Mouse (Mus musculus) adrenal gland, postnatal 10 days (tissue): ENCODE measurements at regions not wholly inside any gene's neighbourhood (a gene's known extent, or its start where the extent isn't known, plus 50 kb on each side); places are given as distances from the start of the nearest gene placed in this dataset.

ENCODE experiments used
- DNase-seq: peaks from one replicate; pipeline ENCODE4 v3.0.0; 2021; ENCODE audit warnings: mixed read lengths

DNA sequence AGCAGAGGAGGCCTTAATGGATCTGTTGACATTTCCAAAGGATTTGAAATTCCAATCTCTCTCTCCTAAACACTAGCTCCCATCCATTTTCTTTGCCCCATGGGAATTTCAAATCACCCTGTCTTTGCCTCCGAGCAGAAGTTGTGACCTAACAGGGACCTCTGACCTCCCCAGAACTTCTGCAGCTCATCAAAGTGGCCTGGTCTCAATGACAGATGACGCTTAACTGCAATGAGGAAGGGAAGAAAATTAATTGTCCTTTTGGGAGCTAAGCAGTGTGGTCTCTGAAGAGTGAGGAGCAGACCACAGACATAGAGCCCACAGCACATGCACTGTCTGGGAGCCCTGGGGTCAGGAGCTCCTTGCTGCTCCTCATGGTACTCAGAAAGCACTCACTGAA, 155.3 kb downstream of the Tox3 start:
- no peak for DNase-seq

DNA sequence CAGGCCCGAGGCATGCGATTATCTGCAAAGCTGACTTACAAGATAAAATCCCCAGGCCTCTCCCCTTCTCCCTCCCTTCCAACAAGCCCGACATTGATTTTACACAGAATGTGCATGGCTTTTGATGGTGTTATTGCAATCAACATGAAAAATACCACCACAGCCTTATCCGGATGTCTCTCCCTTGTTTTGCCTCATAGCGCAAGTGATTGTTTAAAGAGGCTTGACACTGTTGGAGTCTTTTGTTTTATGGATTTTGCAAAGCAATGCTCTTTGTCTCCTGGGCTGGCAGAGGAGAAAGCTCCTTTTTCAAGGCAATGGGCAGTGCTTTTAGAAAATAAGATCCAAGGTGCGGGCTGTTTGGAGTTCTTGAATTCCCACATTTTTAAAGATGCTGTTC, 165.3 kb downstream of the Tox3 start:
- DNase-seq = no peak

DNA sequence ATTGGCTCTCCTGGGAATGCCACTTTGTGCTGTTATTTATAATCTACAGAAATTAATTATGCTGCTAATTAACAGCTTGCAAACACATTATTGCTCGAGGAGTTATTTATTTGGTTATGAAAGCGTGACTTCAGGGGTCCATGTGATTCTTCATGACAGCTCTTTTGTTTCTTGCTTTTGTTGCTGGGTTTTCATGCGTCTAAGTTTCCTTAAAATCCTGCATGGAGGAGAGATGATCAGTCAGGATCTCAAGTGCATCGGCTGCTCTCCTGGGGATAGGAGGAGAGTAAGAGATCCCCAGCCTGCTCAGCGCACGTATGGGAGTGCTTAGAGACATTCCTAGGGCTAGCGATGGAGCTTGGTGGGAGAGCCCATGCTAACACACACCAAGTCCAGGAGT, 171.4 kb downstream of the Tox3 start:
- DNase-seq = no peak

DNA sequence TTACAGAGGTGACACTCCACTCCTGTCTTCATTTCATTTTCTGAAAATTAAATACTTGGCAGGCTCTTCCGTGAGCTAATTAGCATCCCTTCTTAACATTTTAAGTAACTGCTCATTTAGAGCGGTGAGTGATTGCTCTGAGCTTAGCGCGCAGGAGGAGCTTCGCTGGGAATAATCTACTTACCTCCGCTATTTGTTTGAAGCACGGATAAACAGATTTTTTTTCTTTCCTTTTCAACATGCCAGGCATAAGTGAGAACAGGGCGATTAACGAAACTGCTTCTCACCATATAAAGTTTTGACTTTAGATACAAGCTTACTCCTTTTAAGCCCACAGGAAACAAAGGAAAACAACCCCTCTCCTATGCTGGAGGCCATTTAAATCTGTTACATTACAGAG, 171.8 kb downstream of the Tox3 start:
- no peak for DNase-seq

DNA sequence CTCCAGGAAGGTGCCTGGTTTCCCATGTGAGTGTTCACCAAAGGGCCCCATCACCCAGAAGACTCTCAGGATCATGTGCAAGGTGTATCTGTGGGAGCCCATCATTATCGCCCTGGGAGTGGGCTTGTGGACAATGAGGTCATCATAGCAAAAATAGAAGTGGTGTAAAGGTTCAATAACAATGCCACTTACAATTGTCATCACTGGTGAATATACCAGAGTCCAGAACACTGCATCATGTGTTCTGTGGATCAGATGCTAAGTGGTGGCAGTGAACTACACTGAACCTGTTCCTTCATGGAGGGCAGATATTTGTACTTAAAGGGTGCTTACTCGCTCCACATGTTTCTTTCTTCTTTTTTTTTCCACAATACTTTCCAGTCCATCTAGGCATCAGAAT, 181.5 kb downstream of the Tox3 start:
- no peak for DNase-seq

DNA sequence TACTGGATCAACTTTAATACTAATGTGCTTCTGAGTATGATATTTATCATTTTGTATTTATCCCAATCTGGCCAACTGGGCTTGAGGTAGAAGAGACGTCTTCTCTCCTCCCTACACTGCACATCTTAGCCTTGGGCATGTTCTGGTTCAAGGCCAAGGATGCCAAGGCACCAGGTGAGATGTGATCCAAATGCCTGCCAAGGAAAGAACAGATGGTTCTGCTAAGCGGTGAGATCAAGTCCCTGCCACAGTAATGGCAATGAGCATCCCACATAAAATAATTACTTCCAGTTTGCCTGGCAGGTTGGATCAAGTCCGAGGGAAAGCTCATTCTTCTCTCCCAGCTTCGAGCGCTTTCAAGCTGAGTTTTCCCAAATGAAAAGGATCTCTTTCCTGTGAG, 196.7 kb downstream of the Tox3 start:
- no peak for DNase-seq

DNA sequence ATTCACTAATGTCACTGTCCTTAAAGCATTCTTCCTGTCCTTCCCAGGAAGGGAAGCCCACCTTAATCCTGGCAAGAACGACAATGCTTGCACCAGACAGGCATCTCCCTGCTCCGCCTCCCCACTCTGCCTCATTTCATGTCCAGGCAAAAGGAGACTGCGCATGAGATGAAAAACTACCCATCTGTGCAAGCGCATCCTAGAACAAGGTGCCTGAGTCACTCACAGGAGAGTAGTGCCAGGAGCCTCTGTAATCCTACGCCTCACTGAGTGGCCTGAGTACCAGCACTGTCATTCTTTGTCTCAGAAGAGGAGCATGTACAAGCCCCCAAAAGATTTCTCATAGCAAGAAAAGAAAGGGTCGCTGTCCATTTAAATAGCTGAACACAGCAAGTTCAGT, 198.2 kb downstream of the Tox3 start:
- no peak for DNase-seq

DNA sequence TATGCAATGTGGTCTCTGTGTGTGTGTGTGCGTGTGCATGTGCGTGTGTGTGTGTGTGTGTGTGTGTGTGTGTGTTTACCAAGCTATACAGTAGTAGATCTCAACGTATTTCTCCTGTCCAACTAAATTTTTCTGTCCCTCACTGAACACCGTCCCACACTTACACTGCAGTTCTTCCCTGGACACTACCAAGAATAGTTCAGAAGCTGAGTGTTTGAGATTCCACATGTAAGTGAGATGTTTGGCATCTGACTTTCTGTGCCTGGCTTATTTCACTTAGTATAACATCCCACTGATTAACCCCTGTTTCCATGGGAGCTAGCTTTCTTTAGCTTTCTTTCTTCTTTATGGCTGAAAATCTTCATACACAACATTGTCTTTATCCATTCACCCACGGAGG, 213.5 kb downstream of the Tox3 start:
- no peak for DNase-seq

DNA sequence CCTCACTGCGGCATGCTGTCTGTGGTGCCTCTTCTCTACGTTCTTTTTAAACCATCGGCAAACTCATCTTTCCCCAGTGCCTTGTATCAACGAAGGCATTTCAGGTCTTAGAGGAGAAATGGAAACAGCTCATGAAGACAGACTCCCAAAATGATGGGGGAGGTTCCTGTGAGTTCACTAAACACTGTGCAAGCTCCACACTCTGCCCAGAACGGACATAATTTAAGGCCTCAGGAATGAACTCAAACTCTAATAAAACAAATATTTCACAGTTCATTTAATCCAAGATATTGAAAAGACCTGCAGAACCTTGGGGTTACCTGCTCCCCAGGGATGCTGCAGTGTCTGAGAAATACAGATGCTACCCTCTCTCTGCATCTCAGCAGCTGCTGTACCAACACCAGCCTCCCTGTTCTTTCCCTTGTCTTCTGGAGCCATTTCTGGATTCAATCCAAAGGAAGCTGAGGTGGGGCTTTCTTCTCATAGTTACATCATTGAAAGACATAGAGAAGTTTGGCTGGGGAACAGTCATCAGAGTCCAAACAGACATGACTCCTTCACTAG, 217.4 kb downstream of the Tox3 start:
- no peak for DNase-seq

DNA sequence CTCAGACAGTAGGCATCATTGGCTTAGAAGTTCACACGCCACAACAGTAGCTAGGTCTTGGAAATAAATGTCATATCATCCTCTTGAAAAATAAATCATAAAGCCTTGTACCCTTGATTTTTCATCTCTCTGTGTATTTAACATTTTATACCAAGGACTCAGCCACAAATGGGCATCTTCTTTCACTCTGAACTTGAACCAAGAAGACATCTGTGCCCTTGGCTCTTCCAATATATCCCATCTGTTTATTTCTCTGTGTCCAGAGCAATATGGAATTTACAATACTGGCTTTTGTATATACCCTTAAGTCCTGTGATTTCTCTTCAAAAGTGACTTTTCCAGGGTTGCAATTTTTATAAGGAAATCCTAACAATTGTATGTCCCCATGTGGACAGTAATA, 222.7 kb downstream of the Tox3 start:
- DNase-seq = no peak

DNA sequence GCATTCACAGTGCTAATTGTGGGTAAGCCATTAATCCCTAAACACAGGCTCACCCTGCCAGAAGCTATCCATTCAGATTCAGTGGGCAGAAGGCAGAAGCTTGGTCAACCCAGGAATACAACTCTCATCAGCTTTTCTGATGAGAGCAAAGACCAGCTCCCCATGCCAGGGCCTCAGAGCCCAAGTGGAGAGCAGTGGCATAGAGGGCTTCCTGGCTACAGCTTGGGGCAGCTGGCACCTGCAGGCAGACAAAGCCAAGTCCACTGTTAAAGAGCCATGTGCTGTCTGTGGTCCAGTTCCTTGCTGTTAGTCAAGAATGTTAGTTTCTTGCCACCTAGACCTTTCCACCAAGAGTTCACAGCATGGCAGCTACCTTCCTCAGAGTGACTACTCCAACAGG, 225.0 kb downstream of the Tox3 start:
- DNase-seq = no peak

DNA sequence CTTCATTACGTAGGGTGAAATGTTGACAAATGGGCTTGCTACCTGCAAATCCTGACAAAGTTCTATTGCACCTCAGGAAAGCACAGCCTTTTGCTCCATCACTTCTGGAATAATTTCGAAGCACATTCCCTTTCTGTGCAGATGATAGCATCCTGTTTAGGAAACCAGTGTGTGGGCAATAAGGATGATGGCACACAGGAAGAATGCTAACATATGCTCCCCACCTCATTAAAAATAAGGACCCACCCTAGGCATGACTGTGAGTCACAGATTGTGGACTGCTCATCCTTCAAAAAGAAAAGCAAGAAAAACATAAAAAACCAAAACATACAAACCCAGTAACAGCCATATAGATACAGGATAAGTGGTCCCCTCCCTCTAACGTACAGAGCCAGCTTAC, 226.2 kb downstream of the Tox3 start:
- no peak for DNase-seq

DNA sequence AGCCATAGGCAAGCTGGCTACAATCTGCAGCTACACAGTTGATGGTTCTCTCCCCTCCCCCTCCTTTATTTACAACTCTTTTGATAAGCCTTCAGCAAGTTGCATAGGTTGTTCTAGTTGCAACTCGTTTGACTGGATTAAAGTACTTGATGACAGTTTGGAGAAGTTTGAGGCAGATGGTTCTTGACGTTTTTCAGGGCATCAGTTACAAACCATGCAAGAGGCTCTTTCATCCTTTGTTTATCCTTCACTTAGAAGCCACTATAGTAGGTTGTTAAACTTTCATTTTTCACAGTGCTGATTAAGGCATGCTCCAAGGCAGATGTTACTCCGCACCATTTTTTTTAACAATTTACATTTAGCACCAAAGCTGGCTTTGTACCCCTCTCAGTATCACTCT, 227.1 kb downstream of the Tox3 start:
- DNase-seq = no peak

DNA sequence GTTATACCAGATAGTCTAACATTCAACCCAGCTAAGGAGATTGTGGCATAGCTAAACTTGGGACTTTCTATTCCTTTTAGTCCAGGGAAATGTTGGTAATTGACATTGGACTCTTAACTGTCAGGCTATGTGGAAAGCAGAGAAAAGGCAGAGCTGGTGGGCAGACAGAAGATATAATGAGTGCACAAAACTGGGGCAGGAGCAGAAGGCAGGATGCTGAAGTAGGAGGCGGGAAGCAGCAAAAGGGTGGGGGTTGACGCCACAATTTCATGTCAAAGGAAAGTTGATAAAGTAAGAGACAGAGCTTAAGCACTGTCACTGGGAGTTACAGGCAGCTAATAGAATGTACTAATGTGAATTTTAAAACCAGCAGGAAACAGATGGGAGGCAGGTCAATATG, 232.7 kb downstream of the Tox3 start:
- DNase-seq = no peak

DNA sequence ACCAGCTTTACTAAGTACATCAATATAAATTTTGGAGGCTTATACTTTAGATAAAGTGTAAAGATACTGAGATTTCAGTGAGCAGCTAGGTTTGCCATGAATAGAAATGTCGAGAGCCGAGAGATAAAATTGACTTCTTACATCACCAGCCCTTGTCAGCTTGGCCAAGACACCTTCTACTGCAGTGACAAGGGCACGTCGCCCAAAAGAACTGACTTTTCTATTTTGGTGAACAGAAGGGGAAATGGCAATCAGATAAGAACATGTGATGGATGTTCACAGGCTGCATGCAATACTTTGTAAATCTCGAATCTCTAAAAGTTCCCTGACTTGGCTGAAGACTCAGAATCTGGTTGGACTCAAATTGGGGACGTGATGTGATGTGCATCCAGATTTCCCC, 247.6 kb downstream of the Tox3 start:
- DNase-seq = no peak

DNA sequence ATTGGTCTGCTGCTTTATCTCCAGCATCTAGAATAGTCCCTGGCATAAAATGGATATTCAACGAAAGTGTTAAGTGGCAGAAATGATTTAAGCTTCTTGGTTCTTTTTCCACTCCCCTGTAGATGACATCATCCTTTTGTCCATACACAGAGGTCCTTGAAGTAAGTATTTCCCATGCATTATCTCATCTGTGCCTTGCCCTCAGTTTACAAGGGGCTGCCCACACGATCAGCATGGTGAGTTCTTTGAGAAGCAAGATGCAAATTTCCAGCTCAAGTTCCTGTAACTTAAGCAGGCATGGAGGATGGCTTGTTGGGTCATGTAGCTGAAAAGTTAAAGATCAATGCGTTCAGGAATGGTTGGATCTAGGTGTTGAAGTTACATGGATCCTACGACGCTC, 265.5 kb downstream of the Tox3 start:
- no peak for DNase-seq

DNA sequence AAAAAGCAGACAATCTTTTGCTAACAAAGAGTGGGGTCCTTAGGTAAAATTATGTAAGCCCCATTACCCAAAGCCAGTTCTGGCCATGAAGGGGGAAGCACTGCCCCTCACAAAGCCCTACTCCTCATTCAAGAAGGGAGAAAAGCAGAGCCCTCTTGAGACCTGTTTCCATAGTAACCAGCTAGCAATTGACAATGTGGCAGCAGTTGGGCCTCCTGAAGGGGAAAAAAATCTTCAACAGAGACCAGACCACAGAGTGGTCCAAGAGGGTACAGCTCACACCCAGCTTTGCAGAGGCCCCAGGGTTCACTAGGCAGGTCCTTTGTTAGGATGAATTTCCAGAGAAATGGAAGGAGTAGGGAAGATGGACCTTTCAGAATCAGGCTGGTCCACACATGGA, 271.8 kb downstream of the Tox3 start:
- DNase-seq = no peak

DNA sequence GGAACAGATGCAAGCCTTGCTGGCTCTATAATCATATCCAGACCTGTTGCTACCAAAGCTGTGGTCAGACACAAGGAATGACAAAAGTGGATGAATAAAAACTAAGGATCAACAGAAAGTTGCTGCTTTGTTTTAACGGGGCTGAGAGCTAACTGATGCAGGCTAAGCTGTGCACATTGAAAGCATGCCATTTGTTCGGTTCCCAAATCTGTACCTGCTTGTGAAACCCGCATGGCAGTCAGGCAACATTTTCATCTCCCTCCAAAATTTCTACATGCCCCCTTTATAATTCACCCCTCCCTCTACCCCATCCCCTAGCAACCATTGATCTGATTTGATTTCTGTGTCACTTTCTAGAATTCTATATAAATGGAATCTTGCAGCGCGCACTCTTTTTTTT, 272.3 kb downstream of the Tox3 start:
- no peak for DNase-seq

DNA sequence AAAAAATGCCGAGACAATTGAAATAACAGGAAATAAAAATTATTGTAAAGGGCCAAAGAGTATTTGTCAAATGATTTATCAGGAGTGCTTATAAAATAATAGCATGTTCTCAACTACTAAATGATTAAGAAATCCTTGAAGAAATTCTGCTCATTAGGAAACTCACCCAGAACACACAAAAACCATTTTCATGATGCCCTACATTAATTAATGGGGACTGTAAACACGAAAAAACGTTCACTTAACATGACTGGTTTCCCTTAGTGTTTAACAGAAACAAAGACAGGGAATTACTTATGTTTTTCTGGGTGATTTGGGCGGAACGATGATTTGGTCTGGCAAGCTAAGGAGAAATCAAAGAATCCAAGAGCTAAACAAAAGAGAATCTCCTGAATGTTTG, 278.1 kb downstream of the Tox3 start:
- DNase-seq = no peak

DNA sequence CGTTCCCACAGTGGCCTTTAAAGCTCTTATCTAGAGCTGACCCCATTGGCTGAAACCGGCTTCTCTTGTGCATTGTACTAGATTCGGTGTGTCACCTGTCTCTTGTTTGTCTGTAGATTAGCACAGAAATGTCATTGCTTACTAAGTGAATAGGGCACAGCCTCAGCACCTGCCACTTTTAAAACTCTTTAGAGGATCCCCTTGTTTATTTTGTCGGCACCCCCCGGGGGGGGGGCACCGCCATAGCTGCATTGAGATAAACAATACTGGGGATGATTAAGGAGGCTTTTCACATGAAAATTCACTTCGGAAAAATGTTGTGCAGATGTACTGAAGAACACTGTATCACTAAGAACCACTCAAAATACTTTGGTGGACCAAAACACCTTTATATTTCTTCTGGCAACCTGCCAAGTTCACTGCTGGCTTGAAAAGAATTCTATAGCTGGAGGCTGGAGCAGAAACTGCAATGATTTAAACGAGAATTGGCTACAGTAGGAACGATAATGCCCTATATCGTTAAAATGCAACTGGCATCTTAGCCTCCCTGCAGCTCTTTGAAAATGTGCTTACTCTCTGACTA, 278.6 kb downstream of the Tox3 start:
- no peak for DNase-seq

DNA sequence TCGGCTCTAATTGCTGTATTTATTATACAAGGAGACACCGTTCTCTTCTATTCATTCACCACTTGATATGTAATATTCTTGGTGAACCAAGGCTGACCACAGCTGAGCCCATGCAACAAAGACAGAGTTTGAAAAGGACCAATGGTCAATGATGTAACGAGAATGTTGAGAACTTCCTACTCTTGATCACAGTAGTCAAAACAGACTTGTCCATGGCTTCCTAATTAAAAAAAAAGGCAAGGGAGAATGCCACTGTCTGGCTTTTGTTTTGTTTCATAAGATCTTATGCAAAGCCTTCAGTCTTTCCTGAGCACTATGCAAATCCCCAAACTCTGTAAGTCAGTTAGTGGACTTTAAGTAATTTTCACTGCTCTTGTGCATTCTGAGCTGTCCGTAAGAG, 279.7 kb downstream of the Tox3 start:
- no peak for DNase-seq

DNA sequence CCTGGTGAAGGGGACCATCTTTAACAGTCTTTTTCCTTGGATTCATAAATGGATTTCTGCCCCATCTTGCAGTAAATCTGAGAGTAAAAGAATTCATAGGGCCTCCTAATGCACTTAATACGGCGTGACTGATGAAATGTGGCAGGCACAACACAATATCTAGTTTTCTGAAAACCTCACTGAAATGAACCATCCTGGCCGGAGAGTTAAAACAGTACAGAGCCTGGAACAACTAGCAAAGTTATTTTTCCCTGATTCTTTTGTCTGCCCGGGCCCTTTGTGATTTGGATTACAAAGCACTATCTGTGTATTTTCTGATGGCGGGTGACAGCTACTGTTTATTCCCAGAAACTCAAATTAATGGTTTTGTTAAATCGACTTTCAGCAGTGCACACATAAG, 283.8 kb downstream of the Tox3 start:
- no peak for DNase-seq

DNA sequence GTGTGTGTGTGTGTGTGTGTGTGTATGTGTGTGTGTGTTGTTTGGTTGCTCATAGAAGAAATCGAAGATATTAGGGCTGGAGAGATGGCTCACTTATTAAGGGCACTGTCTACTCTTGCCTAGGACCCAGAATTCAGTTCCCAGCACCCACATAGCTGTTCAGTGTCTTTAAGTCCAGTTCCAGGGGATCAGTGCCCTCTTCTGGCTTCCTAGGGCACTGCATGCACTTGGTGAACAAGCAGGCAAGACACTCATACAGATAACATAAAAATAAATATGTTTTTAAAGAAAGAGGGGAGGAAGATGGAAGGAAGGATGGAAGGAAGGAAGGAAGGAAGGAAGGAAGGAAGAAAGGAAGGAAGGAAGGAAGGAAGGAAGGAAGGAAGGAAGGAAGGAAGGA, 284.9 kb downstream of the Tox3 start:
- DNase-seq = no peak

DNA sequence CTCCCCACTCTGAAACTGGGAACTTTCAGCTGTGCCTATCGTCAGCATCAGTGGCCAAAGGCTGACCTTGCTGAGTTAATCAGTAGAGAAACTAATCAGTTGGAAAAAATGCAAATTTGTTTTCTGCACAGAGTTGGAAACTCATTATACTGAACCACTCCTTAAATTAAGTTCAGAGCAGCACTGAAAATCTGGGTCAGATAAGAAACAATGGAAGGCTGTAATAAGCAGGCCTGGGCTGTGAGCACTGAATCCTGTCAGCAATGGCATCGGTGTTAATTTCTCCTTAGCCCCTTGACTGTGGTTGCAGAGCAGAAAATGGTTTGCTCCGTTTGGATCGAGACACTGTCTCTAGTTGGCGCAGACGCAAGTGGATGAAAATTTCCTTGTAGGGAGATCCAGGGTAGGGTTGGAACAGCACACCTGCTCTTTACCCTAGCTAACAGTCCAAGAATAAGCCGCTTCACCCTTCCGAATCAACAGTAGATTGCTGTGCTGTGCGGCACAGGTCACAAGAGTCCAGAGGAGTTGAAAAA, 289.4 kb downstream of the Tox3 start:
- no peak for DNase-seq

DNA sequence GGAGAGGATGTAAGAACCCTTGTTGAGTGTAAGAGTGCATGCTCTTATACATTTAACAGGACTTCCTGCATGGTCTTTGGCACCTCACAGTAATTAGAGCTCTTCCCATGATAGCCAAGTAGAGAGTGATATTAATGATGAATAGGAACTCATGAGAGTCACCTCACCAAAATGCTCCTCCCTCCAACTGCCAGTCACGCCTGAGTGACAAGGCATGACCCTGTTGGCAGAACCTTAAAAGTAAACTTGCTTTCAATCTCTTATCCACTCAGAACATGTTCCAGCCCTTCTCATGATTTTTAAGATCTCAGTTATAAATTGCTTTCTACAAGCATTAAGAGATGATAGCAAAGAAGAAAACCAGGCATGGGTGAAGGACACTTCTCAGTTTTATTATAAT, 291.8 kb downstream of the Tox3 start:
- DNase-seq = no peak
